Comparison of ENCODE assay signal across 14 mouse cellular contexts in genomic region chr15:77080684-77081254, GRCm38 (mm10). TPM values are rescaled to one million over a fixed set of nuclear protein-coding genes. Genes with fewer than 3 reads are reported as not detected.
DNase-seq lines count a peak whose midpoint lies in the region; ATAC-seq and TF ChIP-seq lines count a peak whose summit lies in the region.
"Had no signal": no experiment of that assay in that cellular context is flagged by ENCODE, and none has a peak within 500 bp of the region (broad histone marks: within the 10 kb centered on the region; RNA-seq: fewer than 3 reads in every experiment).

No protein-coding gene starts in this region.

- H3K4me2 ChIP-seq in heart, embryonic 12.5 days, result no peak overlapping the region
- H3K4me2 ChIP-seq: liver, embryonic 15.5 days had no signal

- DNase-seq in heart, postnatal 14 days, result peak; percentile 15 to 37
- DNase-seq in ovary, postnatal 36 days (ENCODE audit: low spot score), result peak; percentile 27
- DNase-seq in ovary, postnatal 14 days (ENCODE audit: low spot score), result no peak
- DNase-seq in retina, postnatal 1 day, result no peak
- no peak for DNase-seq in frontal cortex, postnatal 10 days (ENCODE audit: low spot score in 2 of 2)
- DNase-seq: embryo, embryonic 11 days; kidney, adult 18-20 months had no signal

- H3K27me3 ChIP-seq in heart, embryonic 12.5 days (replicated peaks), result no peaks in the 10 kb centered on the region
- H3K27me3 ChIP-seq: liver, embryonic 15.5 days had no signal

- TF ChIP-seq CTCF in cortical plate, adult 2 months (IDR thresholded peaks at IDR 0.05; ENCODE audit: extremely low read depth, insufficient read depth, low read length), result no peak

- 81% methylated on average over 14 of the region's 14 CpGs for whole genome bisulfite sequencing in heart, embryonic 12.5 days

- no peak for TF ChIP-seq POLR2A in cortical plate, adult 2 months (IDR thresholded peaks at IDR 0.05; ENCODE audit: extremely low read depth, insufficient read depth, low read length)

- ATAC-seq in heart, embryonic 12.5 days (ENCODE audit: insufficient number of reproducible peaks, low FRiP score), result no peak
- ATAC-seq: forebrain, embryonic 16.5 days had no signal

- no peak overlapping the region for H3K27ac ChIP-seq in heart, embryonic 12.5 days (ENCODE audit: poor library complexity, severe bottlenecking)
- H3K27ac ChIP-seq in cortical plate, adult 2 months (ENCODE audit: insufficient read depth, low read length), result 0 out of 2 replicates have a peak overlapping the region, but pooled peaks have one; percentile 8
- H3K27ac ChIP-seq: liver, embryonic 15.5 days had no signal

- no peak overlapping the region for H3K9ac ChIP-seq in heart, embryonic 12.5 days
- H3K9ac ChIP-seq: liver, embryonic 15.5 days had no signal

- peaks cover 90% of the 10 kb centered on the region for H3K36me3 ChIP-seq in heart, embryonic 12.5 days
- H3K36me3 ChIP-seq: liver, embryonic 15.5 days had no signal

- H3K9me3 ChIP-seq in heart, embryonic 12.5 days (replicated peaks), result no peaks in the 10 kb centered on the region
- H3K9me3 ChIP-seq: liver, embryonic 15.5 days had no signal

- H3K4me1 ChIP-seq in heart, embryonic 12.5 days (replicated peaks), result peaks cover 10% of the 10 kb centered on the region
- H3K4me1 ChIP-seq in cortical plate, adult 2 months (ENCODE audit: control insufficient read depth, insufficient read depth, low read length), result peaks cover 7% of the 10 kb centered on the region
- H3K4me1 ChIP-seq: liver, embryonic 15.5 days had no signal

- intact Hi-C loops in heart, postnatal 14 days (cut with DNase I), result no loop called here

- H3K4me3 ChIP-seq in heart, embryonic 12.5 days, result no peak overlapping the region
- no peak overlapping the region for H3K4me3 ChIP-seq in cortical plate, adult 2 months (ENCODE audit: insufficient read depth, low read length)
- H3K4me3 ChIP-seq: liver, embryonic 15.5 days had no signal

RNA-seq across cellular contexts. Expression of gene Mb, which starts 30.3 kb away (rescaled TPM):
- total RNA-seq in heart, postnatal 14 days (2021), result over 10,000 TPM; 12,884 to 13,789 TPM
- 209 and 214 TPM in 2 replicates for polyA plus RNA-seq in heart, embryonic 12.5 days (2016; fragmentation: Nextera tagmentation; extraction: Ambion mirVana)
- polyA plus RNA-seq in cortical plate, adult 2 months (2012; rRNA removed), result 0.15 and 0.26 TPM in 2 replicates
- total RNA-seq: megakaryocyte progenitor cell, adult 5-6 weeks; MEL had no signal
- polyA plus RNA-seq: forebrain, embryonic 16.5 days had no signal

RNA-seq across cellular contexts. Expression of gene Apol6, which starts 36.2 kb away (rescaled TPM):
- total RNA-seq in heart, postnatal 14 days (2021), result 1 to 10 TPM in 1 of 2 experiments, under 1 TPM in 1; 0.66 to 2.5 TPM
- polyA plus RNA-seq in heart, embryonic 12.5 days (2016; fragmentation: Nextera tagmentation; extraction: Ambion mirVana), result 0.36 TPM in 1 of 2 replicates, not detected in the other
- 0.10 and 0.11 TPM in 2 replicates for polyA plus RNA-seq in cortical plate, adult 2 months (2012; rRNA removed)
- total RNA-seq: layer of hippocampus, postnatal 25 days; megakaryocyte progenitor cell, adult 5-6 weeks; MEL had no signal
- polyA plus RNA-seq: forebrain, embryonic 16.5 days had no signal

Comparison
In these comparisons a context has a peak if more than half of its experiments do, and no peak if none do; other contexts are left out.
1. DNase-seq: peak in heart, postnatal 14 days (2 of 2) and ovary, postnatal 36 days (single experiment); none in ovary, postnatal 14 days (single experiment), retina, postnatal 1 day (single experiment) and frontal cortex, postnatal 10 days (0 of 2).
2. RNA of gene Mb, which starts 30.3 kb away (polyA plus RNA-seq): 209 to 214 TPM in heart, embryonic 12.5 days; 0.15 to 0.26 TPM in cortical plate, adult 2 months; every median in the first group is over 100 times any median in the second.